Mouse (Mus musculus) heart, postnatal 25 days (tissue): ENCODE measurements around the gene Gm572. TPM values are rescaled to one million over a fixed set of nuclear protein-coding genes. Genes with fewer than 3 reads are reported as not detected.

Experiments
- DNase-seq: peaks from one replicate; pipeline ENCODE4 v3.0.0; 2022; ENCODE audit warnings: low spot score
- intact Hi-C: fragments of 180-260 bp; cut with DNase I; formaldehyde crosslinking; loops from one replicate; pipeline ENCODE4 v1.15.1; 2025
- total RNA-seq, 2 experiments: library from RNA; stranded (reverse); gene quantifications; 2 replicates each; pipeline ENCODE4 v1.2.3; 2021

Gene Gm572
- total RNA-seq, 2 experiments from 2014 or later, result 4.9 to 5.3 TPM

- intact Hi-C loops, result no loop called here
- no peak for DNase-seq
Measured at GRCm38 (mm10) chr4:148662168-148662965, 19.2 kb downstream of the Gm572 start.

- intact Hi-C loops, result no loop called here
- DNase-seq, result no peak
Measured at GRCm38 (mm10) chr4:148663326-148663725, 20.2 kb downstream of the Gm572 start.

- intact Hi-C loops, result no loop called here
- DNase-seq, result no peak
Measured at GRCm38 (mm10) chr4:148664021-148664420, 20.9 kb downstream of the Gm572 start.

- no peak for DNase-seq
- intact Hi-C loops, result no loop called here
Measured at GRCm38 (mm10) chr4:148667006-148667755, 24.1 kb downstream of the Gm572 start.

DNA sequence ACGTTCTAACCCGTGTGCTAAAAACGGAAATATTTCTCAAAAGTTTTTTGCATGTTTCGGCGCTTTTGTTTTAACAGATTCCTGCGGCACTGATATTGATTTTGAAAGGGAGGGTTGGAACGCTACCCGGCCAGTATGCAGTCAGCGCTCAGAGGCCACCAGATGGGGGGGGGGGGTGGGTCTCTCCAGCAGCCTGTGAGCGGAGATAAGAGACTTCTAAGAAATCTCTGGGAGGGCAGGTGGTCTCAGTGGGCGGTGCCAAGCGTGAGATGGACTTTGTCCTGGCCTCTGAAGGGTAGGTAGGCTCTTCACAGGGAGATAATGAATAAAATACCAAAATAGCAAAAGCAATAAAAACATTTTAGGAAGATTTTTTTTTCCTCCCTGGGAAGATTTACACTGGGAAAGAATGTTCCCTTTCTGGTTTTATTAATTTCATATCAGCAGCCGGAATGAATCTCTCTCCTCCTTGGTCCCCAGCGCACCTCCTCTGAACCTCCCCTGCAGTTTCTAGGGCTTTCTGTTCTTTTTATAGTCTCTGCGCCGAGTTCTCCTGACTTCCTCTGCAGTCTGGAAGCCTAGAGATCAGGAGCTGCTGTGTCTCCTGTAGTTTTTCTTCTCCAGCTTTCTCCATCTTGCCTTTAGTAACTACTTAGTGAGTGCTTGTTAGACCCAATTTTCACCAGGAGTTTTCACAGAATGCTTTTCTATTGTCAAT, 28.3 kb downstream of the Gm572 start:
- no peak for DNase-seq
- intact Hi-C loops, result no loop called here

DNA sequence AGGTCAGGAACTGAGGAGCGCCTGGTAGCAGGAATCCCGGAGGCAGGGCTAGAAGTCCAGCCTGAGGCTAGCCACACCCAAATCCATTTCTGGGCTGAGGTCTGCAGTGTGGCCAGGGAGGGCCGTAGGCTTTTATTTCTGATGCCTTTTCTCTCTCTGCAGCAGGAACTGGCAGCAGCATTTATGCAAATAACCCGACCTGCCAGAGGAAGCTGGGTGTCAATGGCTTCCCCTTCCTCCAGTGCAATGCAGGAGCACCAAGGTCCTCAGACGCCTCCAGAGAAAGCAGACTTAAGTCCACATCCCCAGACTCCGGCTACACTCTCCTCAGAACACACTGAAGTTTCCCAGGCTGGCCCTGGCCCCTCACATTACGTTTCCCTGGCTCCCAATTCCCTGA, 31.9 kb downstream of the Gm572 start:
- no peak for DNase-seq
- intact Hi-C loops, result no loop called here

DNA sequence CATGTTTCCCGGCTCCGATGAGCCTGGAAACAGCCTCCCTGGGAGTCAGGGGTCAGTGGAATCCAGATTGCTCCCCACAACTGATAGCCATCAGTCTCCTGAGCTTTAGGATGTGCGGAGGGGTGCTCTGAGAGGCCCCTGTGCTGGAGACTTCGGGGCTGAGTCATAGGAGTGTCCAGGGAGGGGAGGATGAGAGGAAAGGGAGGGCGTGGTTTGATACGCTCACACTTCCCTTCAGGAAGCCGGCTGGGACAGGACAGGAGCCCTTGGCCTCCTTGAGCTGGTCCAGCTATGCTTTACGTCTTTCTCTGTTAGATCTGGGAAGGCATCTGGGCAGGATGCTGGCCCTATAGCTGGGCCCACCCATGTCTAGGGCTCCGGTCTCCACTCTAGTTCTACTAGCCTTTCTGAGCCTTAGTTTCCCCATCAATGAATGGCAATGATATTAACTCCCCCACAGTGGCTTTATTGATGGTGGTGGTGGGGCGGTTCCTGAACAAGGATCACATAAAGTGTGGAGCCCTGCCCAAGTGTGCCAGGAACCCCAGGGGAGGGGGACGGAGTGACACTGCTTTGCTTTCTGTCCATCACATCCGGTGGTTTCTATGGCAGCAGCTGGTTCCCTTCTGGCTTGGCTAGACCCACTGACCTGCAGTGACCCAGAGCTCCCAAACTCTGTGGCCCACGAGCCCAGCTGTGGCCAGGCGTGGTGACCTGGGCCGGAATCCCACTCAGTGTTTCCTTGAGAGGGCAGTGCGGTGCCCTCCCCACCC, 33.3 kb downstream of the Gm572 start:
- DNase-seq, result peak; percentile 30
- intact Hi-C loops, result no loop called here

DNA sequence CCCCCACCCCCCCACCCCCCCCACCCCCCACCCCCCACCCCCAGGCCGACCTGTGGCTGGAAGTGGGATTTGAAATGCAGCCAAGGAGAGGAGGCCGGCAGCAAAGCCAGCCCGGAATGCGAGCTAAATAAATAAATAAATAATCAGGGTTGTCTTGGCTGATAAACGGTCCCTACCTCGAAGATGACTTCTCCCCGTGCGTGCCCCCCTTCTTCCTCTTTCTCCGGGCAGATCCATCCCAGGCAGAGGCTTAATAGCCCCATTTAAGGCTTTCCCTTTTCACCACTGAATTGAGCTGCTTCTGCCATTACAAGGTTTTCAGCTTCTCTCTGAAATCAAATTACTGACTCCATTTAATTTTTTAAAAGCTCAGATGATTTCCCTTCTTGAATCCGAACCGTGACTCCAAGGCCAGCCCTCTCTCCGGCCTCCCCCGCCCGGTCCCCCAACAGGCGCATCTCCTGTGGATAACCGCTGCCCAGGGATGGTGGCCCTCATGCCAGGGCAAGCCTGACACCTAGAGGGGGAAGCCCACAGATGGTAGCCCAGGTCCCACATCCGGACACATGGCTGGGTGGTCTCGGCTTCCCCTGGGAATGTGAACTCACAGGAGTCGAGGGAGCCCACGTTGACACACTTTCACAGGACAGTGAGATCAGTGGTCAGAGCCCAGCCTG, 34.0 kb downstream of the Gm572 start:
- no peak for DNase-seq
- intact Hi-C loops, result no loop called here

GRCm38 (mm10) chr4:148678105-148678504, 35.0 kb downstream of the Gm572 start:
- intact Hi-C loops, result no loop called here
- no peak for DNase-seq

GRCm38 (mm10) chr4:148680505-148681067, 37.5 kb downstream of the Gm572 start:
- DNase-seq, result no peak
- intact Hi-C loops, result no loop called here

GRCm38 (mm10) chr4:148681429-148681828, 38.3 kb downstream of the Gm572 start:
- intact Hi-C loops, result no loop called here
- no peak for DNase-seq

- intact Hi-C loops, result no loop called here
Measured at GRCm38 (mm10) chr4:148682961-148683360, 39.8 kb downstream of the Gm572 start.

DNA sequence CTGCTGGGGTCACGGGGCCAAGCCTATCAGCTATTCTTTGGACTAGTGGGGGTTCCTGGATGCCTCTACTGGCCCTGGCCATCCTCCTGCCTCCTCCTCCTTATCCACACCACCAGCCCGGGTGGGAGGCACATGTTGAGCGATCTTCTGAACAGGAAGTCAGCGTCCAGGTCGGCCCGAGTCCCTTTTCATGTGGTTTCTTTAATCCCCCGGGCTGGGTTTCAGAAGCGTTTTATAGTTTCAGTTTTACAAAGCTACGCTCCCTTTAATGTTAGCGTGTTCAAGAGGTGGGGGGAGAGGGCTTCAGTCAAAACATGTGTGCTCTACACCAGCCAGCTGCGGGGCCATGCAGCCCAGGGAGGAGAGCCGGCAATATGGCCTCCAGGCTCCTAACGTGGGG, 40.4 kb downstream of the Gm572 start:
- intact Hi-C loops, result no loop called here

More at GRCm38 (mm10) chr4:148682961-148683360, 39.8 kb downstream of the Gm572 start:
- no peak for DNase-seq

GRCm38 (mm10) chr4:148686491-148686941, 43.4 kb downstream of the Gm572 start:
- intact Hi-C loops, result no loop called here
- DNase-seq, result no peak

More for the DNA sequence above, 40.4 kb downstream of the Gm572 start:
- no peak for DNase-seq

GRCm38 (mm10) chr4:148688091-148688490, 45.0 kb downstream of the Gm572 start:
- intact Hi-C loops, result no loop called here
- DNase-seq, result no peak

- intact Hi-C loops, result no loop called here
- no peak for DNase-seq
Measured at GRCm38 (mm10) chr4:148691185-148691584, 48.1 kb downstream of the Gm572 start.

- DNase-seq, result no peak
- intact Hi-C loops, result no loop called here
Measured at GRCm38 (mm10) chr4:148693417-148693959, 50.4 kb downstream of the Gm572 start.

GRCm38 (mm10) chr4:148704756-148705155, 61.6 kb downstream of the Gm572 start:
- intact Hi-C loops, result loop anchor here (2.0 to 5.0 kb wide), 2 partner anchors 372 to 433 kb away; partner anchors contain the start of gene Cenps
- DNase-seq, result no peak

DNA sequence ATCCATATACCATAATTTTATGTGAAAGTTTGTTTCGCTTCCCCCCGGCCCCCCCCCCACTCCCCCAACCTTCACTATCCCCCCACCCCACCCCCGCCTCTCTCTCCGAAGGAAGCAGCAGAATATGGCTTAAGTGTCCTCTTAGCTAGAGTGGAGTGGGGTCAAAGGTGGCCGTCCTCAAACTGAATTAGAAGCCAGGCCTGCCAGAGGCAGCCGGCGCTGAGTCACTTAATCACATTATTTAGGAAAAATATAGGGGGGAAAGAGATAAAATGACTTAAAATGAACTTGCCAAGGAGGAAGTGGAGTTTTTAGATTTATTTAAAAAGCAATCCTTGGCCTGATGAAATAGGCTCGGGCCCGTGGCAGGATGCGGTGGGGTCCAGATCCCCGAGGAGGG, 65.7 kb downstream of the Gm572 start:
- intact Hi-C loops, result no loop called here

More for the DNA sequence above, 65.7 kb downstream of the Gm572 start:
- no peak for DNase-seq
